Mouse (Mus musculus) cortical plate, adult 2 months (tissue): ENCODE measurements around the gene Nfkbil1.

Experiments
- CTCF ChIP-seq: fragments of 200-500 bp; IDR thresholded peaks from 2 replicates; pipeline ENCODE4 v1.5.1; 2011; ENCODE audit warnings: mild to moderate bottlenecking, control low read depth, low read length; ENCODE audit not compliant: insufficient read depth; ENCODE audit errors: extremely low read depth
- POLR2A ChIP-seq: fragments of 200-500 bp; IDR thresholded peaks from 2 replicates; pipeline ENCODE4 v1.6.1; 2011; ENCODE audit warnings: mild to moderate bottlenecking, low read length, control low read depth; ENCODE audit not compliant: insufficient read depth; ENCODE audit errors: extremely low read depth

- TF ChIP-seq POLR2A (no peak), CTCF (no peak)
These were observed 16.0 kb downstream of the Nfkbil1 start for GRCm38 (mm10) chr17:35219601-35220041.
